Mouse (Mus musculus): Measurements from ENCODE around the gene Zfx. TPM values are rescaled to one million over a fixed set of nuclear protein-coding genes. Genes with fewer than 3 reads are reported as not detected.

Zfx gene
- polyA plus RNA-seq, 1 experiment = 3.8 TPM

GRCm38 (mm10) chrX:94100561-94100960, 22.9 kb downstream of the Zfx start:
- no peak for DNase-seq (ENCODE audit: low read depth in 1 of 2, low spot score in 2 of 2)
- H3K27ac ChIP-seq (ENCODE audit: insufficient read depth, low read length) = no peak overlapping the region
- TF ChIP-seq CTCF (IDR thresholded peaks at IDR 0.05; ENCODE audit: extremely low read depth, insufficient read depth, insufficient read length, insufficient replicate concordance) (no peak), POLR2A (IDR thresholded peaks at IDR 0.05; ENCODE audit: low read depth, low read length) (no peak)
- H3K4me1 ChIP-seq (ENCODE audit: control insufficient read depth, insufficient read depth, insufficient read length) = no peaks in the 10 kb centered on the region
- no peaks in the 10 kb centered on the region for H3K27me3 ChIP-seq (ENCODE audit: control insufficient read depth, insufficient read depth, low read length)
- H3K4me3 ChIP-seq (ENCODE audit: extremely low read depth, insufficient read depth, insufficient read length) = no peak overlapping the region
- H3K36me3 ChIP-seq (ENCODE audit: control insufficient read depth, insufficient read depth, low read length) = peaks cover 2% of the 10 kb centered on the region; the same call in 1 of the 2 replicates
- WGBS = 88% methylated on average over 1 of the region's 1 CpGs

DNA sequence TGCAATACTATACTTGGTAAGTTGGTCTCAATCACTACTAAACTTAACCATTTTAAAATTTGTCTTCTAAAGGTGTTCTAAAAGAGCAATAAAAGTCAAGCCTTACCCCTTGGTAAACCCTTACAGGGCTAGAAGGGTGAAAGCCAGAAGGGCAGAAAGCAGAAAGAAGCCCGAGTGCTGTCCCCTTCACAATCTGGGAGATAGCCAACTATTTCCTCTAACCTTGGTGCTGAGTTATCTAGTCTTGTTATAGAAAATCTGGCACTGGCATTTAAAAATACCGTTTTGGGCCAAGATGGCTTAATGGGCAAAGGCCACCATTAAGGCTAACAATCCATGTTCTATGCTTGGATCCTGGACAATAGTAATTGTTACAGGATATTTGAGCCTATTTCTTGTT, 32.5 kb downstream of the Zfx start:
- Histone ChIP-seq H3K4me3 (ENCODE audit: extremely low read depth, insufficient read depth, insufficient read length) (no peak overlapping the region), H3K27me3 (ENCODE audit: control insufficient read depth, insufficient read depth, low read length) (no peaks in the 10 kb centered on the region), H3K27ac (ENCODE audit: insufficient read depth, low read length) (no peak overlapping the region), H3K4me1 (ENCODE audit: control insufficient read depth, insufficient read depth, insufficient read length) (no peaks in the 10 kb centered on the region), H3K36me3 (ENCODE audit: control insufficient read depth, insufficient read depth, low read length) (no peaks in the 10 kb centered on the region)
- 83% methylated on average over 2 of the region's 2 CpGs for WGBS
- no peak for DNase-seq (ENCODE audit: low read depth in 1 of 2, low spot score in 2 of 2)
- TF ChIP-seq CTCF (IDR thresholded peaks at IDR 0.05; ENCODE audit: extremely low read depth, insufficient read depth, insufficient read length, insufficient replicate concordance) (no peak), POLR2A (IDR thresholded peaks at IDR 0.05; ENCODE audit: low read depth, low read length) (no peak)

DNA sequence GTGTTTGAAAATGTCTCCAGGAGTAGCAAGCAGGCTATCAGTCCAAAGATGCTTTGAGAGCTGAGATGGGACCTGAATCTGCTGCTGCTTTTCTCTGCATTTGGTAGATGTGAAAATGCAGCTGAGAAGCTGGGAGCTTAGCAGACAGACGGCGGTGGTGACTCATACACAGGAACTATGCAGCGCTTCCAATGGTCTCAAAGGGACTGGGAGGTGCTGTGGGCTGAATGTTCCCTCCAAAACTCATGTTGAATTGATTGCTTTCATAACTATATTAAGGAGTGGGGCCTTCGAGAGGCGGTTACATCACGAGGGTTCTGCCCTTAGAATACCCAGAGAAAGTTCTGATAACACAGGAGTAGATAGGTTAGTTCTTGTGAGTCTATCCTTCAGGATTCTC, 62.3 kb downstream of the Zfx start:
- H3K4me1 ChIP-seq (ENCODE audit: control insufficient read depth, insufficient read depth, insufficient read length) = no peaks in the 10 kb centered on the region
- TF ChIP-seq POLR2A (IDR thresholded peaks at IDR 0.05; ENCODE audit: low read depth, low read length) (no peak), CTCF (IDR thresholded peaks at IDR 0.05; ENCODE audit: extremely low read depth, insufficient read depth, insufficient read length, insufficient replicate concordance) (no peak)
- no peak overlapping the region for H3K27ac ChIP-seq (ENCODE audit: insufficient read depth, low read length)
- no peaks in the 10 kb centered on the region for H3K27me3 ChIP-seq (ENCODE audit: control insufficient read depth, insufficient read depth, low read length)
- H3K36me3 ChIP-seq (ENCODE audit: control insufficient read depth, insufficient read depth, low read length) = no peaks in the 10 kb centered on the region
- 25% methylated on average over 6 of the region's 6 CpGs for WGBS
- DNase-seq (ENCODE audit: low read depth in 1 of 2, low spot score in 2 of 2) = no peak
- no peak overlapping the region for H3K4me3 ChIP-seq (ENCODE audit: extremely low read depth, insufficient read depth, insufficient read length)

GRCm38 (mm10) chrX:94060751-94061150, 62.8 kb downstream of the Zfx start:
- no peak overlapping the region for H3K4me3 ChIP-seq (ENCODE audit: extremely low read depth, insufficient read depth, insufficient read length)
- no peaks in the 10 kb centered on the region for H3K4me1 ChIP-seq (ENCODE audit: control insufficient read depth, insufficient read depth, insufficient read length)
- TF ChIP-seq CTCF (IDR thresholded peaks at IDR 0.05; ENCODE audit: extremely low read depth, insufficient read depth, insufficient read length, insufficient replicate concordance) = no peak
- TF ChIP-seq POLR2A (IDR thresholded peaks at IDR 0.05; ENCODE audit: low read depth, low read length) = no peak
- 44% methylated on average over 8 of the region's 8 CpGs for WGBS
- no peaks in the 10 kb centered on the region for H3K27me3 ChIP-seq (ENCODE audit: control insufficient read depth, insufficient read depth, low read length)
- no peaks in the 10 kb centered on the region for H3K36me3 ChIP-seq (ENCODE audit: control insufficient read depth, insufficient read depth, low read length)
- H3K27ac ChIP-seq (ENCODE audit: insufficient read depth, low read length) = no peak overlapping the region
- no peak for DNase-seq (ENCODE audit: low read depth in 1 of 2, low spot score in 2 of 2)

DNA sequence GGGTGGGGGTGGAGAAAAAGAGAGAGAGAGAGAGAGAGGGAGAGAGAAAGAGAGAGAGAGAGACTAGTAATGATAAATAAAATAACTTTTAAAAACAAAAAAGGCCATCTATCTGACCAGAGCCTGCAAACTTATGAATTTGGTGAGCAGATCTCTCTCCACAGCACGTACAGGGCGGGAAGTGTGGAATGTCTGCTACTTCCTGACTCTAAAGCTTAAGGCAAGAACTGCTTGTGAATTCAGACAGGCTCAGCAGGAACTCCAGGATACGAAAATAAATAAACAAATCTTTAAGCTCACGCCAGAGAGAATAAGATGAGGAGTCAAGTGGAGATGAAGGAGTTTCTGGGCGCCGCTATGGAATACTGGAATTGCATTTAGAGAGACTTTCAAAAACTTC, 64.8 kb downstream of the Zfx start:
- WGBS = 75% methylated on average over 6 of the region's 6 CpGs
- no peaks in the 10 kb centered on the region for H3K27me3 ChIP-seq (ENCODE audit: control insufficient read depth, insufficient read depth, low read length)
- H3K4me1 ChIP-seq (ENCODE audit: control insufficient read depth, insufficient read depth, insufficient read length) = no peaks in the 10 kb centered on the region
- DNase-seq (ENCODE audit: low read depth in 1 of 2, low spot score in 2 of 2) = no peak
- no peaks in the 10 kb centered on the region for H3K36me3 ChIP-seq (ENCODE audit: control insufficient read depth, insufficient read depth, low read length)
- H3K4me3 ChIP-seq (ENCODE audit: extremely low read depth, insufficient read depth, insufficient read length) = no peak overlapping the region
- H3K27ac ChIP-seq (ENCODE audit: insufficient read depth, low read length) = no peak overlapping the region
- no peak for TF ChIP-seq POLR2A (IDR thresholded peaks at IDR 0.05; ENCODE audit: low read depth, low read length)
- no peak for TF ChIP-seq CTCF (IDR thresholded peaks at IDR 0.05; ENCODE audit: extremely low read depth, insufficient read depth, insufficient read length, insufficient replicate concordance)

DNA sequence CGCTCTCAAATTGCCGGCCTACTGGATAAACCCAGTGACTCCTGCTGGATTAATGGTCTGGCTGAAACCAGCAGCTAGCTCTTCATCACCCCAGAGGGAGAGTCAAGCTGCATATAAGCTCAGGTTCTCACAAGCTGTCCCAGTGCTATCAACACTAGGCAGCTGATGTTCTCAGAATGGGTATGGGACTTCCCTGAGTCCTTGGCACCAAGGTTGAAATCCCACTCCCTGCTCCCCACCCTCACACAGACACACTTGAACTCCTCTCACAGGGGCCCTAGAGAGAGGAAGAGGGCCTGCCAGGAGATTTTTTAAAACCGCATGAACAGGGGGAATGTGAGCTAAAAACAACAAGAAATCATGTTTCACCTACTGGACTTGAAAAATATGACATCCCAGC, 74.5 kb downstream of the Zfx start:
- TF ChIP-seq POLR2A (IDR thresholded peaks at IDR 0.05; ENCODE audit: low read depth, low read length) = no peak
- TF ChIP-seq CTCF (IDR thresholded peaks at IDR 0.05; ENCODE audit: extremely low read depth, insufficient read depth, insufficient read length, insufficient replicate concordance) = no peak
- 87% methylated on average over 3 of the region's 3 CpGs for WGBS
- Histone ChIP-seq H3K4me3 (ENCODE audit: extremely low read depth, insufficient read depth, insufficient read length) (no peak overlapping the region), H3K4me1 (ENCODE audit: control insufficient read depth, insufficient read depth, insufficient read length) (no peaks in the 10 kb centered on the region), H3K36me3 (ENCODE audit: control insufficient read depth, insufficient read depth, low read length) (no peaks in the 10 kb centered on the region), H3K27ac (ENCODE audit: insufficient read depth, low read length) (no peak overlapping the region), H3K27me3 (ENCODE audit: control insufficient read depth, insufficient read depth, low read length) (no peaks in the 10 kb centered on the region)
- DNase-seq (ENCODE audit: low read depth in 1 of 2, low spot score in 2 of 2) = no peak

- no peaks in the 10 kb centered on the region for H3K4me1 ChIP-seq (ENCODE audit: control insufficient read depth, insufficient read depth, insufficient read length)
- DNase-seq (ENCODE audit: low read depth in 1 of 2, low spot score in 2 of 2) = no peak
- no peak overlapping the region for H3K27ac ChIP-seq (ENCODE audit: insufficient read depth, low read length)
- WGBS = 65% methylated on average over 5 of the region's 5 CpGs
- no peak overlapping the region for H3K4me3 ChIP-seq (ENCODE audit: extremely low read depth, insufficient read depth, insufficient read length)
- H3K27me3 ChIP-seq (ENCODE audit: control insufficient read depth, insufficient read depth, low read length) = no peaks in the 10 kb centered on the region
- H3K36me3 ChIP-seq (ENCODE audit: control insufficient read depth, insufficient read depth, low read length) = no peaks in the 10 kb centered on the region
- no peak for TF ChIP-seq POLR2A (IDR thresholded peaks at IDR 0.05; ENCODE audit: low read depth, low read length)
- no peak for TF ChIP-seq CTCF (IDR thresholded peaks at IDR 0.05; ENCODE audit: extremely low read depth, insufficient read depth, insufficient read length, insufficient replicate concordance)
Measured at GRCm38 (mm10) chrX:94048048-94048447, 75.5 kb downstream of the Zfx start.
